Mouse (Mus musculus) CH12.LX (cell line): ENCODE results near the gene Coq8a.

Source experiments
- BHLHE40 ChIP-seq: IDR thresholded peaks from 2 replicates; pipeline ENCODE4 v1.6.1; 2011; ENCODE audit warnings: mild to moderate bottlenecking, low read depth, low read length, improper control_type of control experiment
- CHD1 ChIP-seq: IDR thresholded peaks from 2 replicates; pipeline ENCODE4 v1.6.1; 2012; ENCODE audit warnings: low read depth, low read length, improper control_type of control experiment, inconsistent platforms
- CTCF ChIP-seq, 2 experiments: IDR thresholded peaks in 1 of 2; conservative IDR thresholded peaks in 1 of 2; 2 replicates each; pipeline ENCODE4 v1.5.1; 2011 to 2012; ENCODE audit warnings: low read depth in 2 of 2, low read length in 2 of 2, improper control_type of control experiment in 1 of 2, inconsistent platforms in 1 of 2, mild to moderate bottlenecking in 1 of 2, moderate library complexity in 1 of 2
- ELF1 ChIP-seq: IDR thresholded peaks from 2 replicates; pipeline ENCODE4 v1.6.1; 2014; ENCODE audit warnings: low read depth, mild to moderate bottlenecking, inconsistent platforms, low read length, improper control_type of control experiment
- EP300 ChIP-seq: IDR thresholded peaks from 2 replicates; pipeline ENCODE4 v1.6.1; 2011; ENCODE audit warnings: low read length, improper control_type of control experiment
- MAX ChIP-seq: IDR thresholded peaks from 2 replicates; pipeline ENCODE4 v1.6.1; 2011; ENCODE audit warnings: low read length, improper control_type of control experiment
- MEF2A ChIP-seq: IDR thresholded peaks from 2 replicates; pipeline ENCODE4 v1.6.1; 2014; ENCODE audit warnings: low read depth, mild to moderate bottlenecking, inconsistent platforms, low read length, improper control_type of control experiment, borderline replicate concordance
- MYC ChIP-seq: IDR thresholded peaks from 2 replicates; pipeline ENCODE4 v1.6.1; 2011; ENCODE audit warnings: low read depth, mild to moderate bottlenecking, improper control_type of control experiment, low read length
- POLR2A ChIP-seq: IDR thresholded peaks from 2 replicates; pipeline ENCODE4 v1.6.1; 2011; ENCODE audit warnings: low read depth, mild to moderate bottlenecking, improper control_type of control experiment, low read length
- POLR2AphosphoS2 ChIP-seq: IDR thresholded peaks from 2 replicates; pipeline ENCODE4 v1.6.1; 2011; ENCODE audit warnings: low read depth, low read length, improper control_type of control experiment
- RCOR1 ChIP-seq: conservative IDR thresholded peaks from 2 replicates; pipeline ENCODE4 v1.6.1; 2012; ENCODE audit warnings: low read depth, mild to moderate bottlenecking, inconsistent platforms, low read length, improper control_type of control experiment
- TCF12 ChIP-seq: IDR thresholded peaks from 2 replicates; pipeline ENCODE4 v1.6.1; 2014; ENCODE audit warnings: low read depth, mild to moderate bottlenecking, inconsistent platforms, low read length, improper control_type of control experiment
- ZMIZ1 ChIP-seq: IDR thresholded peaks from 2 replicates; pipeline ENCODE4 v1.6.1; 2012; ENCODE audit warnings: low read depth, mild to moderate bottlenecking, inconsistent platforms, low read length, improper control_type of control experiment

- TF ChIP-seq POLR2AphosphoS2 (no peak), CTCF (conservative IDR thresholded peaks at IDR 0.05 in 1 of 2, IDR thresholded peaks at IDR 0.05 in 1 of 2; ENCODE audit: low read depth in 2 of 2, low read length in 2 of 2) (no peak), POLR2A (no peak), EP300 (no peak), TCF12 (no peak), ZMIZ1 (no peak), MAX (no peak), ELF1 (no peak), MEF2A (no peak), BHLHE40 (no peak), MYC (no peak), CHD1 (no peak), RCOR1 (no peak)
These were observed 58.4 kb downstream of the Coq8a start for GRCm38 (mm10) chr1:180140970-180141369.
